Mouse (Mus musculus): ENCODE measurements around the gene Col4a1. TPM values are rescaled to one million over a fixed set of nuclear protein-coding genes. Genes with fewer than 3 reads are reported as not detected.

Col4a1 gene
- polyA plus RNA-seq, 1 experiment from 2014 or later: 103 TPM

DNA sequence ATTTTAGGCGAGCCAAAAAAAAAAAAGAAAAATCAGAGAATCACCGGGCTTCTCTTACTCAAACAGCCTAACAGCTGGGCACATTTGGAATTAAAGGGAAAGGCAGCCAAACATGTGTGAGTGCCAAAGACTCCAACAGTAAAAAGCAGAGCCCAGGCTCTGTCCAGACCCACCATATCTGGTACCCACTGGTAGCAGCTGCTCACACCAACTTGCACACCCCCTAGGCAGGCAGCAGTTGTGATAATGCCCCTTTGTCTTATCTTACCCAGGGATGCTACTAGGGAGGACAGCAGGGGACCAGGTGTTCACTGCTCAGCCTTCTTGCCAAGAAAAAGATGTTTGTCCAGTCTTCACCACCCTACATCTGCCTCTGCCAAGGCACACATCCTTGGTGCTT lies 71.1 kb downstream of the Col4a1 start:
- Histone ChIP-seq H3K4me3 (ENCODE audit: low read depth, low read length) (no peak overlapping the region), H3K36me3 (ENCODE audit: control insufficient read depth, insufficient read depth, low read length) (peaks cover 2% of the 10 kb centered on the region; the same call in 1 of the 2 replicates), H3K9me3 (ENCODE audit: control insufficient read depth, low read length) (no peaks in the 10 kb centered on the region), H3K27me3 (ENCODE audit: control insufficient read depth, insufficient read depth, low read length) (no peaks in the 10 kb centered on the region), H3K27ac (replicated peaks; ENCODE audit: low read depth, low read length) (no peak overlapping the region), H3K4me1 (ENCODE audit: control insufficient read depth, insufficient read depth, low read length) (no peaks in the 10 kb centered on the region), H3K4me2 (ENCODE audit: low read depth, severe bottlenecking) (no peak overlapping the region), H3K9ac (ENCODE audit: low read length) (no peak overlapping the region)
- no peak for ATAC-seq (ENCODE audit: insufficient number of reproducible peaks, low FRiP score, low TSS enrichment, low read depth)
- no peak for DNase-seq (ENCODE audit: low spot score)
- WGBS: 73% methylated on average over 2 of the region's 2 CpGs

- no peak overlapping the region for H3K9ac ChIP-seq (ENCODE audit: low read length)
- H3K4me2 ChIP-seq (ENCODE audit: low read depth, severe bottlenecking): no peak overlapping the region
- 97% methylated on average over 6 of the region's 6 CpGs for WGBS
- H3K27ac ChIP-seq (replicated peaks; ENCODE audit: low read depth, low read length): no peak overlapping the region
- H3K9me3 ChIP-seq (ENCODE audit: control insufficient read depth, low read length): no peaks in the 10 kb centered on the region
- H3K36me3 ChIP-seq (ENCODE audit: control insufficient read depth, insufficient read depth, low read length): peaks cover 10% of the 10 kb centered on the region
- H3K27me3 ChIP-seq (ENCODE audit: control insufficient read depth, insufficient read depth, low read length): no peaks in the 10 kb centered on the region
- H3K4me1 ChIP-seq (ENCODE audit: control insufficient read depth, insufficient read depth, low read length): no peaks in the 10 kb centered on the region
- no peak overlapping the region for H3K4me3 ChIP-seq (ENCODE audit: low read depth, low read length)
- no peak for ATAC-seq (ENCODE audit: insufficient number of reproducible peaks, low FRiP score, low TSS enrichment, low read depth)
- DNase-seq (ENCODE audit: low spot score): no peak
Measured at GRCm38 (mm10) chr8:11234879-11235210, 77.8 kb downstream of the Col4a1 start.

- peaks cover 10% of the 10 kb centered on the region for H3K36me3 ChIP-seq (ENCODE audit: control insufficient read depth, insufficient read depth, low read length)
- H3K4me3 ChIP-seq (ENCODE audit: low read depth, low read length): no peak overlapping the region
- H3K4me1 ChIP-seq (ENCODE audit: control insufficient read depth, insufficient read depth, low read length): no peaks in the 10 kb centered on the region
- no peaks in the 10 kb centered on the region for H3K27me3 ChIP-seq (ENCODE audit: control insufficient read depth, insufficient read depth, low read length)
- H3K4me2 ChIP-seq (ENCODE audit: low read depth, severe bottlenecking): no peak overlapping the region
- DNase-seq (ENCODE audit: low spot score): no peak
- ATAC-seq (ENCODE audit: insufficient number of reproducible peaks, low FRiP score, low TSS enrichment, low read depth): no peak
- WGBS: 58% methylated on average over 10 of the region's 10 CpGs
- no peak overlapping the region for H3K9ac ChIP-seq (ENCODE audit: low read length)
- no peak overlapping the region for H3K27ac ChIP-seq (replicated peaks; ENCODE audit: low read depth, low read length)
- H3K9me3 ChIP-seq (ENCODE audit: control insufficient read depth, low read length): no peaks in the 10 kb centered on the region
Measured at GRCm38 (mm10) chr8:11234151-11234878, 78.3 kb downstream of the Col4a1 start.

- ATAC-seq (ENCODE audit: insufficient number of reproducible peaks, low FRiP score, low TSS enrichment, low read depth) (no peak), DNase-seq (ENCODE audit: low spot score) (no peak)
- H3K9me3 ChIP-seq (ENCODE audit: control insufficient read depth, low read length): no peaks in the 10 kb centered on the region
- H3K9ac ChIP-seq (ENCODE audit: low read length): no peak overlapping the region
- H3K36me3 ChIP-seq (ENCODE audit: control insufficient read depth, insufficient read depth, low read length): peaks cover 10% of the 10 kb centered on the region
- H3K4me2 ChIP-seq (ENCODE audit: low read depth, severe bottlenecking): no peak overlapping the region
- 38% methylated on average over 4 of the region's 4 CpGs for WGBS
- H3K4me1 ChIP-seq (ENCODE audit: control insufficient read depth, insufficient read depth, low read length): no peaks in the 10 kb centered on the region
- H3K4me3 ChIP-seq (ENCODE audit: low read depth, low read length): no peak overlapping the region
- H3K27ac ChIP-seq (replicated peaks; ENCODE audit: low read depth, low read length): no peak overlapping the region
- H3K27me3 ChIP-seq (ENCODE audit: control insufficient read depth, insufficient read depth, low read length): no peaks in the 10 kb centered on the region
Measured at GRCm38 (mm10) chr8:11233009-11233408, 79.6 kb downstream of the Col4a1 start.

DNA sequence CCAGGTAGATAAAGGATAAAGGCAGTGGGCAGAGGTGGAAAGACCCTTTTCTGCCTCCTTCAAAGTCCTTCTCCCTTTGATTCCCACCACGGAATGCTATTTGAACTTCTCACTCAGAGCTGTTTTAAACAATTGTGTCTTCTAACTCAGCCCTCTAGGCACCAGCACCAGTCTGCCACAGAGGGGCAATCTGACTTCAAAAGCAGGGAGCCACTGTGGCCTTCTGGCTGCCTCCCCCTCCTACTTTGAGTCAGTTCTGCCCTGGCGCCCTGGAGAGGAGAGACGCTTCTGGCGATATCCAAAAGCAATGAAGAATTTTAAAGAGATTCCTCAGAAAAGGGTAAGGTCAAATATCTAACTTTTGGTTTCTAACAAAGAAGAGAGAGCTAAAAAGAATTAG lies 82.3 kb downstream of the Col4a1 start:
- no peak overlapping the region for H3K27ac ChIP-seq (replicated peaks; ENCODE audit: low read depth, low read length)
- DNase-seq (ENCODE audit: low spot score): no peak
- H3K9ac ChIP-seq (ENCODE audit: low read length): no peak overlapping the region

GRCm38 (mm10) chr8:11227421-11227820 lies 85.2 kb downstream of the Col4a1 start:
- no peaks in the 10 kb centered on the region for H3K4me1 ChIP-seq (ENCODE audit: control insufficient read depth, insufficient read depth, low read length)
- H3K27ac ChIP-seq (replicated peaks; ENCODE audit: low read depth, low read length): no peak overlapping the region
- no peak overlapping the region for H3K9ac ChIP-seq (ENCODE audit: low read length)
- H3K36me3 ChIP-seq (ENCODE audit: control insufficient read depth, insufficient read depth, low read length): peaks cover 7% of the 10 kb centered on the region
- no peaks in the 10 kb centered on the region for H3K27me3 ChIP-seq (ENCODE audit: control insufficient read depth, insufficient read depth, low read length)
- DNase-seq (ENCODE audit: low spot score) (no peak), ATAC-seq (ENCODE audit: insufficient number of reproducible peaks, low FRiP score, low TSS enrichment, low read depth) (no peak)
- no peak overlapping the region for H3K4me2 ChIP-seq (ENCODE audit: low read depth, severe bottlenecking)
- H3K9me3 ChIP-seq (ENCODE audit: control insufficient read depth, low read length): no peaks in the 10 kb centered on the region
- H3K4me3 ChIP-seq (ENCODE audit: low read depth, low read length): no peak overlapping the region
- 81% methylated on average over 7 of the region's 7 CpGs for WGBS

More for the DNA sequence above, 82.3 kb downstream of the Col4a1 start:
- no peak for ATAC-seq (ENCODE audit: insufficient number of reproducible peaks, low FRiP score, low TSS enrichment, low read depth)
- Histone ChIP-seq H3K27me3 (ENCODE audit: control insufficient read depth, insufficient read depth, low read length) (no peaks in the 10 kb centered on the region), H3K9me3 (ENCODE audit: control insufficient read depth, low read length) (no peaks in the 10 kb centered on the region), H3K4me1 (ENCODE audit: control insufficient read depth, insufficient read depth, low read length) (no peaks in the 10 kb centered on the region), H3K4me3 (ENCODE audit: low read depth, low read length) (no peak overlapping the region), H3K4me2 (ENCODE audit: low read depth, severe bottlenecking) (no peak overlapping the region), H3K36me3 (ENCODE audit: control insufficient read depth, insufficient read depth, low read length) (peaks cover 9% of the 10 kb centered on the region)
- 46% methylated on average over 4 of the region's 4 CpGs for WGBS

- Histone ChIP-seq H3K4me1 (ENCODE audit: control insufficient read depth, insufficient read depth, low read length) (no peaks in the 10 kb centered on the region), H3K36me3 (ENCODE audit: control insufficient read depth, insufficient read depth, low read length) (no peaks in the 10 kb centered on the region; the same call in 1 of the 2 replicates), H3K27ac (replicated peaks; ENCODE audit: low read depth, low read length) (no peak overlapping the region), H3K9me3 (ENCODE audit: control insufficient read depth, low read length) (no peaks in the 10 kb centered on the region), H3K4me3 (ENCODE audit: low read depth, low read length) (no peak overlapping the region), H3K27me3 (ENCODE audit: control insufficient read depth, insufficient read depth, low read length) (no peaks in the 10 kb centered on the region), H3K4me2 (ENCODE audit: low read depth, severe bottlenecking) (no peak overlapping the region), H3K9ac (ENCODE audit: low read length) (no peak overlapping the region)
- 80% methylated on average over 13 of the region's 13 CpGs for WGBS
- ATAC-seq (ENCODE audit: insufficient number of reproducible peaks, low FRiP score, low TSS enrichment, low read depth) (no peak), DNase-seq (ENCODE audit: low spot score) (no peak)
Measured at GRCm38 (mm10) chr8:11225577-11226434, 86.8 kb downstream of the Col4a1 start.

DNA sequence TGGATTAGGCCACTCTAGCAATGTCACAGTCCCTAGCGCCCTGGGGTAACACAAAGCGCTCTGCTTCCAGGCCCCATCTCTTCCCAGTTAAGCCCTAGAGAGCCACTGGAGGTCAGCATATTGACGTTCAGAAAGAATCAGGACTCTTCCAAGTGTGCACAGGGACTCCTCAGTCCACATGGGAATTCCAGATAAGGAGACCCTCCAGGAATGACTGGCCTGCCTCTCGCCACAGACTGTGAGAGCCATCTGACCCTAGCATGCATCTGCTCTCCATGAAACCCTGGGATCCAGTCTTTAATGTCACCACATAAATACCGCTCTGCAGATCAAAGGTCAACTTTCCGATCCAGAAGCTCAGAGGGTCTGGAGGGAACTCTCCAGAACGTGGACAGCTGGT lies 88.4 kb downstream of the Col4a1 start:
- Histone ChIP-seq H3K4me3 (ENCODE audit: low read depth, low read length) (no peak overlapping the region), H3K9me3 (ENCODE audit: control insufficient read depth, low read length) (no peaks in the 10 kb centered on the region), H3K4me2 (ENCODE audit: low read depth, severe bottlenecking) (no peak overlapping the region), H3K4me1 (ENCODE audit: control insufficient read depth, insufficient read depth, low read length) (no peaks in the 10 kb centered on the region), H3K27me3 (ENCODE audit: control insufficient read depth, insufficient read depth, low read length) (no peaks in the 10 kb centered on the region), H3K9ac (ENCODE audit: low read length) (no peak overlapping the region), H3K27ac (replicated peaks; ENCODE audit: low read depth, low read length) (no peak overlapping the region), H3K36me3 (ENCODE audit: control insufficient read depth, insufficient read depth, low read length) (no peaks in the 10 kb centered on the region; the same call in 1 of the 2 replicates)
- no peak for ATAC-seq (ENCODE audit: insufficient number of reproducible peaks, low FRiP score, low TSS enrichment, low read depth)
- DNase-seq (ENCODE audit: low spot score): no peak
- WGBS: 55% methylated on average over 7 of the region's 7 CpGs

Data from limb, embryonic 11.5 days (tissue).